Mouse (Mus musculus) neural tube, embryonic 14.5 days (tissue): ENCODE data around the gene Fam53b. TPM values are rescaled to one million over a fixed set of nuclear protein-coding genes. Genes with fewer than 3 reads are reported as not detected.

Experiments used
- ATAC-seq: fragments of 200-750 bp; cut with Nextera tagmentation; 2 replicates; pipeline ENCODE4 v1.8.0; 2017; ENCODE audit warnings: low read depth, mild to moderate bottlenecking, moderate TSS enrichment, moderate library complexity
- H3K27ac ChIP-seq: fragments of 300-500 bp; sonication (generic); 2 replicates; pipeline ENCODE4 v1.5.1; 2014; ENCODE audit warnings: low read depth, mild to moderate bottlenecking, control low read depth, low read length, moderate library complexity, mixed read lengths
- H3K27me3 ChIP-seq: fragments of 300-500 bp; sonication (generic); 2 replicates; pipeline ENCODE4 v1.6.1; 2014; ENCODE audit warnings: low read length; ENCODE audit not compliant: control insufficient read depth, insufficient read depth
- H3K36me3 ChIP-seq: fragments of 300-500 bp; sonication (generic); 2 replicates; pipeline ENCODE4 v1.6.1; 2014; ENCODE audit warnings: low read length, mixed read lengths; ENCODE audit not compliant: control insufficient read depth, insufficient read depth
- H3K4me1 ChIP-seq: fragments of 300-500 bp; sonication (generic); 2 replicates; pipeline ENCODE4 v1.6.1; 2014; ENCODE audit warnings: low read length; ENCODE audit not compliant: control insufficient read depth, insufficient read depth
- H3K4me2 ChIP-seq: fragments of 300-500 bp; sonication (generic); 2 replicates; pipeline ENCODE4 v1.6.1; 2014; ENCODE audit warnings: mild to moderate bottlenecking, low read depth, low read length, control low read depth
- H3K4me3 ChIP-seq: fragments of 300-500 bp; sonication (generic); 2 replicates; pipeline ENCODE4 v1.5.1; 2014; ENCODE audit warnings: low read depth, low read length, control low read depth, mixed read lengths
- H3K9ac ChIP-seq: fragments of 300-500 bp; sonication (generic); replicated peaks from 2 replicates; pipeline ENCODE4 v1.6.1; 2014; ENCODE audit warnings: low read depth, mild to moderate bottlenecking, control low read depth, low read length, mixed read lengths
- H3K9me3 ChIP-seq: fragments of 300-500 bp; sonication (generic); 2 replicates; pipeline ENCODE4 v1.6.1; 2016; ENCODE audit warnings: low read length; ENCODE audit not compliant: control insufficient read depth
- WGBS: fragments of 180-500 bp; shearing (Covaris S2); extraction: QIAGEN DNeasy Blood & Tissue Kit; methylation state at CpG from one replicate; pipeline ENCODE4 v1.1.7; 2014; 5-methylcytosine and 5-hydroxymethylcytosine counted together
- polyA plus RNA-seq: library from polyadenylated mRNA; unstranded; fragments of >200 nt; fragmentation: Nextera tagmentation; extraction: Ambion mirVana; gene quantifications from 2 replicates; pipeline ENCODE4 v1.2.1, GENCODE M21; 2014

Fam53b gene
- polyA plus RNA-seq, 1 experiment from 2014 or later = 11.8 TPM

- Histone ChIP-seq H3K27me3 (no peaks in the 10 kb centered on the region), H3K36me3 (no peaks in the 10 kb centered on the region), H3K4me1 (no peaks in the 10 kb centered on the region), H3K9me3 (no peaks in the 10 kb centered on the region), H3K27ac (no peak overlapping the region), H3K4me2 (no peak overlapping the region), H3K9ac (no peak overlapping the region), H3K4me3 (no peak overlapping the region)
- WGBS = 96% methylated on average over 2 of the region's 2 CpGs
- no peak for ATAC-seq
Measured at GRCm38 (mm10) chr7:132693561-132693960, 120.1 kb downstream of the Fam53b start.

- ATAC-seq = no peak
- Histone ChIP-seq H3K9ac (no peak overlapping the region), H3K27me3 (no peaks in the 10 kb centered on the region), H3K4me3 (no peak overlapping the region), H3K27ac (no peak overlapping the region), H3K9me3 (no peaks in the 10 kb centered on the region), H3K4me2 (no peak overlapping the region), H3K36me3 (no peaks in the 10 kb centered on the region), H3K4me1 (no peaks in the 10 kb centered on the region)
- WGBS = 77% methylated on average over 9 of the region's 9 CpGs
Measured at GRCm38 (mm10) chr7:132692719-132693118, 121.0 kb downstream of the Fam53b start.

- no peak overlapping the region for H3K4me2 ChIP-seq
- H3K27me3 ChIP-seq = no peaks in the 10 kb centered on the region
- H3K9me3 ChIP-seq = no peaks in the 10 kb centered on the region
- ATAC-seq = no peak
- 88% methylated on average over 14 of the region's 14 CpGs for whole genome bisulfite sequencing
- no peak overlapping the region for H3K9ac ChIP-seq
- no peak overlapping the region for H3K4me3 ChIP-seq
- H3K27ac ChIP-seq = no peak overlapping the region
- no peaks in the 10 kb centered on the region for H3K4me1 ChIP-seq
- H3K36me3 ChIP-seq = no peaks in the 10 kb centered on the region
Measured at GRCm38 (mm10) chr7:132690716-132691472, 122.8 kb downstream of the Fam53b start.

GRCm38 (mm10) chr7:132689722-132690121 lies 124.0 kb downstream of the Fam53b start:
- no peak overlapping the region for H3K27ac ChIP-seq
- no peak for ATAC-seq
- WGBS = 83% methylated on average over 5 of the region's 5 CpGs

GRCm38 (mm10) chr7:132688721-132689120 lies 125.0 kb downstream of the Fam53b start:
- no peak overlapping the region for H3K4me3 ChIP-seq
- H3K4me1 ChIP-seq = no peaks in the 10 kb centered on the region
- H3K27ac ChIP-seq = no peak overlapping the region
- H3K9me3 ChIP-seq = no peaks in the 10 kb centered on the region
- ATAC-seq = no peak; the same call in 1 of the 2 replicates
- H3K4me2 ChIP-seq = no peak overlapping the region
- no peaks in the 10 kb centered on the region for H3K36me3 ChIP-seq
- 49% methylated on average over 5 of the region's 5 CpGs for WGBS
- no peaks in the 10 kb centered on the region for H3K27me3 ChIP-seq
- no peak overlapping the region for H3K9ac ChIP-seq

More at GRCm38 (mm10) chr7:132689722-132690121, 124.0 kb downstream of the Fam53b start:
- no peak overlapping the region for H3K4me3 ChIP-seq
- H3K27me3 ChIP-seq = no peaks in the 10 kb centered on the region
- no peak overlapping the region for H3K4me2 ChIP-seq
- no peaks in the 10 kb centered on the region for H3K9me3 ChIP-seq
- no peaks in the 10 kb centered on the region for H3K36me3 ChIP-seq
- H3K4me1 ChIP-seq = no peaks in the 10 kb centered on the region
- no peak overlapping the region for H3K9ac ChIP-seq

- no peak overlapping the region for H3K4me3 ChIP-seq
- no peak for ATAC-seq
- no peaks in the 10 kb centered on the region for H3K36me3 ChIP-seq
- no peak overlapping the region for H3K27ac ChIP-seq
- H3K4me1 ChIP-seq = no peaks in the 10 kb centered on the region
- H3K4me2 ChIP-seq = no peak overlapping the region
- H3K27me3 ChIP-seq = no peaks in the 10 kb centered on the region
- 45% methylated on average over 2 of the region's 2 CpGs for WGBS
- H3K9me3 ChIP-seq = no peaks in the 10 kb centered on the region
- no peak overlapping the region for H3K9ac ChIP-seq
Measured at GRCm38 (mm10) chr7:132687897-132688296, 125.8 kb downstream of the Fam53b start.

GRCm38 (mm10) chr7:132686515-132686914 lies 127.2 kb downstream of the Fam53b start:
- no peaks in the 10 kb centered on the region for H3K9me3 ChIP-seq
- H3K4me2 ChIP-seq = no peak overlapping the region
- H3K27me3 ChIP-seq = no peaks in the 10 kb centered on the region
- no peak overlapping the region for H3K4me3 ChIP-seq
- H3K9ac ChIP-seq = no peak overlapping the region
- no peak overlapping the region for H3K27ac ChIP-seq
- no peaks in the 10 kb centered on the region for H3K36me3 ChIP-seq
- 96% methylated on average over 3 of the region's 3 CpGs for WGBS
- ATAC-seq = no peak
- H3K4me1 ChIP-seq = no peaks in the 10 kb centered on the region

- no peak for ATAC-seq
- WGBS = 88% methylated on average over 4 of the region's 4 CpGs
- Histone ChIP-seq H3K36me3 (no peaks in the 10 kb centered on the region), H3K27me3 (no peaks in the 10 kb centered on the region), H3K4me2 (no peak overlapping the region), H3K4me3 (no peak overlapping the region), H3K4me1 (no peaks in the 10 kb centered on the region), H3K9me3 (no peaks in the 10 kb centered on the region), H3K27ac (no peak overlapping the region), H3K9ac (no peak overlapping the region)
Measured at GRCm38 (mm10) chr7:132683923-132684322, 129.8 kb downstream of the Fam53b start.

GRCm38 (mm10) chr7:132682901-132683300 lies 130.8 kb downstream of the Fam53b start:
- H3K36me3 ChIP-seq = no peaks in the 10 kb centered on the region
- ATAC-seq = no peak
- no peak overlapping the region for H3K9ac ChIP-seq
- no peak overlapping the region for H3K27ac ChIP-seq
- H3K4me2 ChIP-seq = no peak overlapping the region
- WGBS = 81% methylated on average over 3 of the region's 3 CpGs
- no peaks in the 10 kb centered on the region for H3K27me3 ChIP-seq
- H3K4me1 ChIP-seq = no peaks in the 10 kb centered on the region
- no peak overlapping the region for H3K4me3 ChIP-seq
- no peaks in the 10 kb centered on the region for H3K9me3 ChIP-seq
